Mouse (Mus musculus): Measurements from ENCODE around the gene Aqp3. TPM values are rescaled to one million over a fixed set of nuclear protein-coding genes. Genes with fewer than 3 reads are reported as not detected.

Aqp3 gene
- total RNA-seq, 2 experiments from 2014 or later = not detected

Other genes with a start within 250 kb of the Aqp3 start
- gene B4galt1, start 244.2 kb downstream of the Aqp3 start, total RNA-seq (2014; fragmentation: Nextera tagmentation) = 74.8 and 78.1 TPM in 2 replicates
- 45.0 and 45.5 TPM in 2 replicates for gene B4galt1, start 244.2 kb downstream of the Aqp3 start, total RNA-seq (2017)
- gene Spink4, start 178.1 kb downstream of the Aqp3 start, total RNA-seq (2014; fragmentation: Nextera tagmentation) = not detected in 2 replicates
- gene Spink4, start 178.1 kb downstream of the Aqp3 start, total RNA-seq (2017) = not detected in 2 replicates
- 135 and 146 TPM in 2 replicates for gene Bag1, start 149.9 kb downstream of the Aqp3 start, total RNA-seq (2014; fragmentation: Nextera tagmentation)
- 325 and 367 TPM in 2 replicates for gene Bag1, start 149.9 kb downstream of the Aqp3 start, total RNA-seq (2017)
- gene Chmp5, start 149.8 kb downstream of the Aqp3 start, total RNA-seq (2014; fragmentation: Nextera tagmentation) = 29.9 and 35.6 TPM in 2 replicates
- 57.8 and 87.8 TPM in 2 replicates for gene Chmp5, start 149.8 kb downstream of the Aqp3 start, total RNA-seq (2017)
- gene Nfx1, start 127.3 kb downstream of the Aqp3 start, total RNA-seq (2014; fragmentation: Nextera tagmentation) = 60.0 and 67.3 TPM in 2 replicates
- 63.7 and 66.7 TPM in 2 replicates for gene Nfx1, start 127.3 kb downstream of the Aqp3 start, total RNA-seq (2017)
- not detected in 2 replicates for gene Aqp7, start 50.0 kb downstream of the Aqp3 start, total RNA-seq (2014; fragmentation: Nextera tagmentation)
- not detected in 2 replicates for gene Aqp7, start 50.0 kb downstream of the Aqp3 start, total RNA-seq (2017)
- 33.0 and 37.3 TPM in 2 replicates for gene Nol6, start 26.3 kb upstream of the Aqp3 start, total RNA-seq (2014; fragmentation: Nextera tagmentation)
- gene Nol6, start 26.3 kb upstream of the Aqp3 start, total RNA-seq (2017) = 22.4 and 45.9 TPM in 2 replicates
- 135 and 142 TPM in 2 replicates for gene Ube2r2, start 37.6 kb upstream of the Aqp3 start, total RNA-seq (2014; fragmentation: Nextera tagmentation)
- 26.7 and 28.1 TPM in 2 replicates for gene Ube2r2, start 37.6 kb upstream of the Aqp3 start, total RNA-seq (2017)
- gene Ubap2, start 177.0 kb upstream of the Aqp3 start, total RNA-seq (2014; fragmentation: Nextera tagmentation) = 51.8 and 75.7 TPM in 2 replicates
- gene Ubap2, start 177.0 kb upstream of the Aqp3 start, total RNA-seq (2017) = 19.8 and 28.6 TPM in 2 replicates
- 41.1 and 47.0 TPM in 2 replicates for gene Dcaf12, start 216.7 kb upstream of the Aqp3 start, total RNA-seq (2014; fragmentation: Nextera tagmentation)
- gene Dcaf12, start 216.7 kb upstream of the Aqp3 start, total RNA-seq (2017) = 29.1 and 30.0 TPM in 2 replicates